Mouse (Mus musculus): ENCODE results near the gene Mrpl28.
"Not testable (repeated sequence)": the region's sequence is repeated elsewhere in the genome, so short reads cannot be mapped to it uniquely, and the experiment has no call there.

Mrpl28 gene

DNA sequence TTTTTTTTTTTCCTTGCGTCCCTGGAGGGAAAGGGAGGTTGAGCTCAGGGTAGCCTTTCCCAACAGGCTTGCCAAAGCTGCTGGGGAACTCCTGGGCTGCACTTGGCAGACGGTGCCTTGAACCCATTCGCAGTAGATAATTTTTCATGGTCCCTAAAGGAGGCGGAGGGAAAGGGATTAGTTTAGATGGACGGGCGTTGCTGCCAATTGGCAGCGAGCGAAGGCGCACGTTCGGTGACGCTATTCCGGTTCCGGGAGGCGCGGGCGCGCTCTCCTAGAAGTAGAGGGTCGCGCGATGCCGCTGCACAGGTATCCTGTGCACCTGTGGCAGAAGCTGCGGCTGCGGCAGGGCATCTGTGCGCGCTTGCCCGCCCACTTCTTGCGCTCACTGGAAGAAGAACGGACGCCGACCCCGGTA, at the start of gene Mrpl28:
Mrpl28 (plus strand) TSS at position 234 of the 418 bp plus-strand sequence.
- ATAC-seq (ENCODE audit: insufficient number of reproducible peaks, low FRiP score, low TSS enrichment), result peak; percentile 87

DNA sequence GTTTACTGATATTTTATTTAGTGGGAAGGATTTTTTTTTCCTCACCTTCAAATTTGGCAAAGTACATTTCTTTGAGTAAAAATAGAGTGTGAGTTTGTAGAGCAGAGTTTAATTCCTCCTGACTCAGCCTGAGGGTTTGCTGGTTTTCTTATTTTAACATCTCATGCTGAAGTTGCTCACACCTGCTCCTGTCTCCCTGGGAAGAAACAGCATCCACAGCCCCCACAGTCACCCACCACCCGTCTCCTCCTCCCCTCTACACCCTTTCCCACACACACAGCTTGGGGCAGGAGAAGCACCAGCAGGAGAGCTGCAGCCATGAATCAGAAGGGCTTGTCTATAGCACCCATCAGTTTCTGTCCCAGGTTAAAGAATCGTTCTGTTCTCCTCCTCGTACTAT, 48.1 kb upstream of the Mrpl28 start:
- no peak for ATAC-seq (ENCODE audit: insufficient number of reproducible peaks, low FRiP score, low TSS enrichment)

DNA sequence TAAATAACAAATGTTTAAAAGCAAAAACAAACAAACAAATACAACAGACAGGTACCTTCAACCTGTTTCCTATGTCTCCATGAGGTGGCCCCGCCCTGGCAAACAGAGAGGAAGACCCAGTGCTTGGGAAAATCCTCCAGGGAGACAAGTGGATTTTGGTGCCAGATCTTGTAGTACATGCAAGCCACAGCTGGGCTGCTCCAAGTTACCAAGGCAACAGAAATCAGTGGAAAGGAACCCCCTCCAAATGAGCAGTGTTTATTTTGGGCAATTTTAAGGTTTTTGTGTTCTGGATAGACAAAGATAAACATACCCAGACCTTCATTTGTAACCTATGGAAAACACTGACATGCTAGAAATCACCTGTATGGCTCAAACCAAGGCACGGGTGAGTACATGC, 44.4 kb upstream of the Mrpl28 start:
- ATAC-seq (ENCODE audit: insufficient number of reproducible peaks, low FRiP score, low TSS enrichment), result no peak

DNA sequence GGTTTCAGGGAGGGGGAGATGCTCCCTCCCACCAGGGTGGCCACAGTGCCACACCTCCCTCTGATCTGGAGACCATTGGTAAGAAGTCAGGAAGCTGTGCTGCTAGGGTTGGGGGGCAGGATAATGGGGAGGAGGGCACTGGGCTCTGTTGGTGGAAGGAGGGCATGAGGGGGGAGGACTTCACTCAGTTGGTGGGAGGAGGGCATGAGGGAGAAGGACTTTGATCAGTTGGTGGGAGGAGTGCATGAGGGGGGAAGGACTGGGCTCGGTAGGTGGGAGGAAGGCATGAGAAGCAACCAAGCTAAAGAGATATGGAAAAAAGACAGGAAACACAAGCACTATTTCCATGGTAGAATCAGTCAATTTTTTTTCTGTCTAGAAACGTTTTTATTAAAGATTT, 42.4 kb upstream of the Mrpl28 start:
- no peak for ATAC-seq (ENCODE audit: insufficient number of reproducible peaks, low FRiP score, low TSS enrichment)

DNA sequence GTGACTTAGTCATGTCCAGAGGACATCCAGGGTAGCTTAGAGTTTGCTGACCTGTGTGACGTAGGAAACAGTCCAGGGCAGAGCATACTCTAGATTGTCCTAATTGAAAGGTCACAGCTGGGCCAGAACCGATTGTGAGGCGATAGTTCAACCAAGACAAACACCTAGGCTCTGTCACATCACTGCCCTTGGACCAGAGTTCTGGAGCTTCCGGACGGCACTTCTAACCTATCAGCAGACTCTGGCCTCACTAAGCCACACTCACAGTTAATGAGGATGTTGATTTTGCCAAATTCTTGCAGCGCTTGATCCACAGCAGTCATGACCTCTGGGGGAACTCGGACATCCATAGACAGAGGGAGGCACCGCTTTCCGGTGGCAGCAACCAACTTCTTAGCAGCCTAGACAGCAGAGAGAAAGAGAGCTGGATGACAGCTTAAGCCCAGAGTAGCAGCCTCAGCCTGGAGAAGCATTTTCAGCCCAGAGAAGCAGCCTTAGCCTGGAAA, 36.2 kb upstream of the Mrpl28 start:
- ATAC-seq (ENCODE audit: insufficient number of reproducible peaks, low FRiP score, low TSS enrichment), result no peak

DNA sequence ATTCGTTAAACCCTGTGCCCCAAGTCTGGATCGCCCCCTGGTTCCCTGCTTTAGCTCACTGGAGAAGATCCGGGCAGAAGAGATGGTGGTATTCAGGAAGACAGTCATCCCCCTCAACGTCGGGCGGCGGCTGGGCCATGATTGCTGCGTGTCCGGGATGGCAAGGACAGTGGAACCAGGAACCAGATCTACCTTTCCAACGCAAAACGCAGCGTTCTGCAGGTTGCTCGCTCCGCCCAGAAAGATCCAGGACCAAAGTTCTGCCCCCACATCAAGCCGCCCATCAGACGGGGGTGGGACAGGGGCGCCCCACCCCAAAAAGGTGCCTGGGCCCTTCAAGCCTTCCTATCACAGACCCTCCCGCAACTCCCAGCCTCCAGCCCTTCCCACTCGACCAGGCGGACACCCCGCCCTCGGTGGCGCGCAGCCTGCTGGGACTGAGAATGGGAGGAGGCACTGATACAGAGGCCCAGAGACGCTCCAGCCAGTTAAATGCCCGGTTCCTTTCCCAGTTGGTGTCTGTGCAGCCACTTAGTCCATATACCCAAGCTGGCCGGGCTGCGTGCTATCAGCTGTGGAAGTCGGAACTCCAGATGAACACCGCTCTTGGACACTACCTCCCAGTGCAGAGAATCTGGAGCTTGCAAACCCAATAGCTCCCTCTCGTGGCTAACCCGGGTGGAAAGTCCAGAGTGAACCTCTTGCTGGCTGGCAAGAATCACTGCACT, 33.2 kb upstream of the Mrpl28 start, which contains the start of gene Decr2:
Decr2 (minus strand) TSS at position 433 of the 728 bp plus-strand sequence.
- peak; percentile 83; the same call in 1 of the 2 replicates for ATAC-seq (ENCODE audit: insufficient number of reproducible peaks, low FRiP score, low TSS enrichment)

DNA sequence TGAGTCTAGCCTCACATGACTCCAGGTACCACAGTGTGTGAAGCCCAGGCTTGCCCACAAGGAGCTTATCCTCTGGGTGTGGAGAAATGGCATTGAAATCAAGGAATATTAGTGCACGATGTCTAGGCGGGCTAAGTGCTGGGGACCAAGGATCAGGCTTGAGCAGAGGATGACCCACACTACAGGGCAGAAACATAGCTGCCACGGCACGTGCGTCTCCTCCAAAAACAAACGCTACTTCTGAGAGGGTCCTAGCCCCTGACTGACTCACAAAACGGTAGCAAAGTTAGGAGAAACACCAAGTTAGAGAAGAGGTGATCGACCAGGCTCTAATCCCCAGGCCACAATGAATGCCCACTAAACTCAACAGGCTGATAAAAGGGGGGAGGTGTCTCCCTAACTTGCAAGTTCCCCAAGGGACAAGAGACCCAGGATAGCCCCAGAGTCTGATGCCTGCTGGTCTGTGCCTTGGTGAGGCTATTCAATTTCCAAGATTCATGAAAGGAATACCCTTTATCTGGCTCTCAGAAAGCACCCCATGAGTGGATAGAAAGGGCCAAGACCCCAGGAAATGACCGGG, 28.7 kb upstream of the Mrpl28 start:
- ATAC-seq (ENCODE audit: insufficient number of reproducible peaks, low FRiP score, low TSS enrichment), result no peak

DNA sequence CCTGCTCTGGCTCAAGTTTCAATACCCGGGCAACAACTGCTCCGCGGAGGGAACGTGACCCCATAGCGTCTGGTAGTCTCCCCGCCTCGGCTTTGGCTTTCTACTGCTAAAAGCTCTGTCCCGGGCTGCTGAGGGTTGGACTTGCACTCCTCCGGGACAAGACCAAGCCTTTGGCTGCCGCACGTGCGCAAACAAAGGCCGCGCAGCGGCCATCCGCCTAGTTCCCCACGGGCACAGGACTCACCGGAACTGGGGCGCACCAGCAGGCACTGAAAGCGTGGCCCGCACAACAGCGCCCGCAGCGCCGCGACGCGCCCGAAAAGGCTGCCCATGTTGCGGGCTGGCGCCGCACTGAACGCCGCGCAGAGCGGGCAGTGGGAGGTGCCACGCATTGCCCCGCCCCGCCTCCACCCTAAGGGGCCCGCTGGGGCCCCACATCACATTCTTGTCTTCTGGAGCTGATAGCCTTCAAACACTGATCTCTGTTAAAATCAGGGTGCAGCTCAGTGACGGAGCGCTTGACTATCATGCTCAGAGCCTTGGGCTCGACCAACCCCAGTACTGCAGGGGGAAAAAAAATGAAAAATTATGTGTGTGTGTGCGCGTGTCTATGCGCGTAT, 28.1 kb upstream of the Mrpl28 start, which contains the start of gene Nme4:
Nme4 (minus strand) TSS at position 482 of the 620 bp plus-strand sequence.
- peak; percentile 73; the same call in 1 of the 2 replicates for ATAC-seq (ENCODE audit: insufficient number of reproducible peaks, low FRiP score, low TSS enrichment)

DNA sequence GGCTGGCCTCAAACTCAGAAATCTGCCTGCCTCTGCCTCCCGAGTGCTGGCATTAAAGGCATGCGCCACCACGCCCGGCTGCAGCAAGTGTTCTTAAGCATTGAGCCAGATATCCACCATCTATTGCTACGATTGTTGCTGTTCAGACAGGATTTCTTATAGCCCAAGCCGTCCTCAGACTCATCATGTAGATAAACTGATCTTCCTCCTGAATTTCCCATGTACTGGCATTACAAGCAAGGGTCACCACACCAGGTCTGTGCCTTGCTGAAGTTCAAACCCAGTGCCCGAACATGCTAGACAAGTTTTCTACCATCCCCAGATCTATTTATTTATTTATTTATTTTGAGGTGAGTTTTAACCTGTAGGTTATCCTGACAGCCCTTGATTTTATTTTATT, 24.8 kb upstream of the Mrpl28 start:
- no peak for ATAC-seq (ENCODE audit: insufficient number of reproducible peaks, low FRiP score, low TSS enrichment)

DNA sequence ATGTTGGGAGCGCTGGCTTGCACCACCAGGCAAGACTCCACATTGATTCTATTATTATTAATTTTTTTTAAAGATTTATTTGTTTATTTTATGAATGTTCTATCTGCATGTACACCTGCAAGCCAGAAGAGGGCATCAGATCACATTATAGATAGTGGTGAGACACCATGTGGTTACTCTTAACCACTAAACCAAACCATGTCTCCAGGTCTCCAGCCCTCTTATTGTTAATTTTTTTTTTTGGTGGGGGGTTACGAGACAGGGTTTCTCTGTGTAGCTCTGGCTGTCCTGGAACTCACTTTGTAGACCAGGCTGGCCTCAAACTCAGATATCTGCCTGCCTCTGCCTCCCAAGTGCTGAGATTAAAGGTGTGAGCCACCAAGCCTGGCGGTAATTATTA, 24.0 kb upstream of the Mrpl28 start:
- not testable (repeated sequence) for ATAC-seq (ENCODE audit: insufficient number of reproducible peaks, low FRiP score, low TSS enrichment)

DNA sequence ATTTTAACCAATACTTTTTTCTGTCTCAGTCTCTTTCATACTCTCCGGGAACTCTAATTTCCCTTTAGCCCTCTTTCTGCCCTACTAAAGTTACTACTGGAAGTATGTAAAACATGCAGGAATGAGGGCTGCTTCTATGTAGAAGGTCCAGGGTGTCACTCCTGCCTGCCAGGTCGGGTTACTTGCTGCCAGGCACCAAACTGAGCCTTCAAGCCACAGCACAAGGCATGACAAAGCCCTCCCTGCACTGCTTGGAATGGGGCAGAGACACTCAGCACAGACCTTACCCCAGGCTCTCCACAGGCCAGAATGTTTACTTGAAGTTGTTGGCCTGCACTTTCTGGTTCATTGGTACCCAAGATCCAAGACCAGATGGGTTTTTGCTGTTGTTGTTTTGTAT, 23.1 kb upstream of the Mrpl28 start:
- no peak for ATAC-seq (ENCODE audit: insufficient number of reproducible peaks, low FRiP score, low TSS enrichment)

DNA sequence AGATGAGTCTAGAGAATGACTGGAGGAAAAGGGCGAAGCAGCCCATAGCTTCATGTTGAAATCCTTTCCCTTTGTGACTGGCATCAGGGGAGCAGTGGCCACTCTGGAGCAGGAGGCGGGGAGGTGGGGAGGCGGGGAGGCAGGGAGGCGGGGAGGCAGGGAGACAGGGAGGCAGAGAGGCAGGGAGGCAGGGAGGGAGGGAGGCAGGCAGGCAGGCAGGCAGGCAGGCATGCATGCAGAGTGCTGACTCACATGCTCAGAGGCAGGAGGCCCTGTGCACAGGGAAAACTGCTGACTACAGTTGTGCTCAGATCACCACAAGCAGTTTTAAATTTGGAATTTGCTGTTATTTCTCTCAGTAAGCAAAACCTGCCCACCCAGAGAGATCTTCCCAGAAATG, 21.8 kb upstream of the Mrpl28 start:
- no peak for ATAC-seq (ENCODE audit: insufficient number of reproducible peaks, low FRiP score, low TSS enrichment)

DNA sequence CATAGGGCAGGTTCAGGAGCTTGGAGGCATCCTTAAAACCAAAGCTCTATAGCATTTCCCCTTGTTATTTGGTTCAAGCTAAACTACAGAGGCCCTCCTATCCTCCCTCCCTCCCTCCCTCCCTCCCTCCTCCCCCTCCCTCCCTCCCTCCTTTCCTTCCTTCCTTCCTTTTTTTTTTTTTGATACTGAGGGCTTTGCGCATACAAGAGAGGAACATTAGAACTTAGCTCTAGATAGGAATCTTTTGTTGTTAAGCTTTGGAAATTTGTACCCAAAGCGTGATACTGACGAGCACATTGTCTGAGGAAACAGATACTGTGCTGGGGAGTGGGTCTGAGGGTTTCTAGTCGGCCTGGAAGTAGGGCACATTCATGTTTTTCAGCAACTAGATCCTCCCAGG, 17.7 kb upstream of the Mrpl28 start:
- no peak for ATAC-seq (ENCODE audit: insufficient number of reproducible peaks, low FRiP score, low TSS enrichment)

DNA sequence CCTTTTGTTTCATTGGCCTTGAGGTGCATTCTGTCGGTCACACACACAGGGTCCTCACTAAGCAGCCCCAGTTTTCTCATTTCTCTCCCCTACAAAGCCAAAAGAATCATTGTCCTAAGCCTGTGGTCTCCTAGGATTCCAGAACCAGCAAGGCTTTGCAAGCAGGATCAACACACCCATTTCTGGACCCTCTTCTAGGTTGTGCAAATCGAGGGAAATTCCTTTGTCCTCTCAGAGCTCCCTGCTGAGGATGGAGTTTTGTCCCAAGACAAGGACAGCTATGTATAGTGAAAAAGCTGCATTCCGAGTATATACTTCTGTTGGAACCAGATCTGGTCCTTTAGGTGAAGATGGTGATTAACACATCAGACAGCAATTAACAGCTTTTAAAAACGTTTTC, 13.1 kb upstream of the Mrpl28 start:
- no peak for ATAC-seq (ENCODE audit: insufficient number of reproducible peaks, low FRiP score, low TSS enrichment)

DNA sequence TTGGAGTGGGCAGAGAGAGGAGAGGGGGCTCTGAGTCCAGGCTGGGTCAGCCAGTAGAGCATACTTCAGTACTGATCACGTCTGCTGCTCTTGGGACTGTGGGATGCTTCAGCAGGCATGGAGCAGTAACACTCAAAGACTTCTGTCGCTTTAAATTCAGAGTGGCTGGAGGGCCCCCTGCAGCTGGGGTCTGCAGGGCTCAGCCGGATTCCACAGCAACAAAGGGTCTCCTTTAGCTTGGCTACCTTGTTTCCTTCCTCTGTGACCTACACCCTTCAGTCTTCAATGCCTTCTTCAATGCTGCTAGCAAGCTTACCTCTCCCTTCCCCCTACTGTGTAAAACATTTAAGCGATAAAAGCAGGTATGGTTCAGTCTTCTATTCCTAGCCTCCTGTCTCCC, 12.3 kb upstream of the Mrpl28 start:
- no peak for ATAC-seq (ENCODE audit: insufficient number of reproducible peaks, low FRiP score, low TSS enrichment)

DNA sequence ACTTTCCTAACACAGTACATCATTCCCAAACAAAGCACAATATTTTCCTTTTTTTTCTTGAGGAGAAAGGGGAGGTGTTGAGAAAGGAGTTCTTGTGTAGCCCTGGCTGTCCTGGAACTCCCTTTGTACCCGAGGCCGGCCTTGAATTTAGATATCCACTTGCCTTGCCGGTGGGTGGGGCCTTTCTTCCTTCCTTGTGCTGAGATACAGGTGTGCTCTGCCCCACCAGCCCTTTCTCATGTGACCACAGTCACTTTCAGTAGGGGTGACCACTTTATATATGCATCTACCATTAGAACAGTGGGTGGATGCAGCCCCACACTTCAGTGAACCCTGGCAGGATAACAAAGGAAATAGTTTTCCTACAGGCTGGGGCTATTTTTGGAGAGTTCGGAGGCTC, 11.6 kb upstream of the Mrpl28 start:
- no peak for ATAC-seq (ENCODE audit: insufficient number of reproducible peaks, low FRiP score, low TSS enrichment)

DNA sequence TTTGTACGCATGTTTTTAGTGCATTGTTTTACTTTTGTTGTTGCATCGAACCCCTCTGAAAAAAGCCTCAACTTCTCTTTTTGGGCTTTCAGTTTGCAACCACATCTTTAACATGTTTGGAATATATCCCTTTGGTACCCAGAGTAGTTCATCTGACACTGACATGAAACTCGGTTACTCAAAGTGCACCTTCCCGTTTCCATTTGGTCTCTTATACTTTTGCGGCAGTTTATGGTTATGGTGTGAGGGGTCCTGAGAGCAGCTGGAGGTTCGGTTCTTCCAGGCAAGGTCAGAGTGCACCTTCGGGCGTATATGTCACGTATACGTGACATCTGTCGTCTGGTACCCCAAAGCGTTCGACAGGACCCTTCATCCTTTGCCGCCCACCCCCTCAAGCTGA, 10.5 kb upstream of the Mrpl28 start:
- no peak for ATAC-seq (ENCODE audit: insufficient number of reproducible peaks, low FRiP score, low TSS enrichment)

DNA sequence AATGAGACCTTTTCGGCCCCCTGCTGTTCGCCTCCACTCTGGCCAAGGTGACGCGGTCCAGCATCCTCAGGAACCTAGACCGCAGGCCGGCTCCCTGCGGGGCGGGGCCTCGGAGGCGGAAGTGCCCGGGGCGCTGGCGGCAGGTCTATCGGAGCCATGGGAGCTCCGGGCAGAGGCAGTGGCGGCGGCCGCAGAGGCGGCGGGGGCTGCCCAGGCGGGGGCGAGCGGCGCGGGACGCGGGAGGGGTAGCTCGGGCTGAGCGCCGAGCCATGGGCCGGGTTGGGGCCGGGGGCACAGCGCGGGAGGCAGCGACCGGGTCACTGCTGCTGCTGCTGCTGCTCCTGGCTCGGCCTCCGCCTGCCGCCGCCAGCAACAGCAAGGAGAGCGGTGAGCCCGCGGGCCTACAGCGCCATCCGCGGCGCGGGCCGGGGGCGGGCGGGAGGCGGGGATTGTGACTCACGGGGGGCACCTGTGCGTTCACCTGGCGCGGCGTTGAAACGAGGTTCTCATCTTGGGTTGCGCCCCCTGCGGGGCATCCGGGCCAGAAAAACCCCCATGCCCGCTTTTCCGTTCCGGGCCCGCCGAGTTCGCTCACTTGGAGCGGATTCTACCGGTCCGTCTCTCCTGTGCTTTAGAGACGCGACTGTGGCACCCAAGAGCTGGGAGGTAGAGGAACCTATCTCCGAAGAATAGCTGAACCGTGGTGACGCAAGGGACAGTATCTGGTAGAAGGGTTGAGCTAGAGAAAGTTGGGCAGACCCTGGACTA, 9.9 kb upstream of the Mrpl28 start, which contains the start of gene Tmem8:
Tmem8 (plus strand) TSS at position 119 of the 768 bp plus-strand sequence.
- ATAC-seq (ENCODE audit: insufficient number of reproducible peaks, low FRiP score, low TSS enrichment), result peak; percentile 84; the same call in 1 of the 2 replicates

DNA sequence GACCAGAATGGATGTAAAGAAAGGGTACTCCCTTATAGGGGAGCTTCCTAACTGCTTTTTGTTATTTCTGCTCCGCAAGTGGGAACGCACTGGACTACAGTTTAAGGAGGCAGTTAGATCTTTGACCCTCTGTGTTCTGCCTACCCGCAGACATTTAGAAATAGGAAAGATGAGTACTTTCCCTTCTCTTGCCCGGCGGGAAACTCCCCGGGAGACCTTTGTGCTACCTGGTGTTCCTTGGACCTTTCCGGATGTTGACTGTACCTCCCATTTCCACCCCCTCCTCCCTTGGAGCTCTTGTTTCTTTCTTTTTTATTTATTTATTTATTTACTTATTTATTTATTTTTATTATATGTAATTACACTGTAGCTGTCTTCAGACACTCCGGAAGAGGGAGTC, 9.2 kb upstream of the Mrpl28 start:
- ATAC-seq (ENCODE audit: insufficient number of reproducible peaks, low FRiP score, low TSS enrichment), result no peak

DNA sequence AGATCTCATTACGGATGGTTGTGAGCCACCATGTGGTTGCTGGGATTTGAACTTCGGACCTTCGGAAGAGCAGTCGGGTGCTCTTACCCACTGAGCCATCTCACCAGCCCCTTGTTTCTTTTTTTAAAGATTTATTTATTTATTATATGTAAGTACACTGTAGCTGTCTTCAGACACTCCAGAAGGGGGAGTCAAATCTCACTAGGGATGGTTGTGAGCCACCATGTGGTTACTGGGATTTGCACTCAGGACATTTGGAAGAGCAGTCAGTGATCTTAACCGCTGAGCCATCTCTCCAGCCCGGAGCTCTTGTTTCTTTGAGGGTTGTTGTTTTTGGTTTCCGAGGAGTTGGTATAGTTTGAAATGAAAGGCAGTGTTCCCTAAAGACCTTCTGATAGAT, 8.8 kb upstream of the Mrpl28 start:
- not testable (repeated sequence) for ATAC-seq (ENCODE audit: insufficient number of reproducible peaks, low FRiP score, low TSS enrichment)
